Mouse (Mus musculus): Measurements from ENCODE around the gene Rdh7. TPM values are rescaled to one million over a fixed set of nuclear protein-coding genes. Genes with fewer than 3 reads are reported as not detected.
"Not testable (repeated sequence)": the region's sequence is repeated elsewhere in the genome, so short reads cannot be mapped to it uniquely, and the experiment has no call there.

The Rdh7 gene
- polyA plus RNA-seq, 1 experiment from 2014 or later: not detected

GRCm38 (mm10) chr10:127840776-127841175 lies 47.8 kb downstream of the Rdh7 start:
- no peak overlapping the region for H3K4me3 ChIP-seq
- no peak overlapping the region for H3K9ac ChIP-seq (replicated peaks)
- no peaks in the 10 kb centered on the region for H3K9me3 ChIP-seq
- H3K4me2 ChIP-seq (replicated peaks): no peak overlapping the region
- H3K36me3 ChIP-seq: no peaks in the 10 kb centered on the region
- no peak overlapping the region for H3K27ac ChIP-seq (replicated peaks)
- no peak for ATAC-seq (ENCODE audit: low FRiP score, low read depth)
- WGBS: 77% methylated on average over 2 of the region's 2 CpGs
- H3K27me3 ChIP-seq: no peaks in the 10 kb centered on the region
- no peaks in the 10 kb centered on the region for H3K4me1 ChIP-seq

- Histone ChIP-seq H3K4me1 (no peaks in the 10 kb centered on the region), H3K9ac (replicated peaks) (no peak overlapping the region), H3K9me3 (no peaks in the 10 kb centered on the region), H3K27me3 (no peaks in the 10 kb centered on the region), H3K4me2 (replicated peaks) (no peak overlapping the region), H3K36me3 (no peaks in the 10 kb centered on the region), H3K4me3 (no peak overlapping the region), H3K27ac (replicated peaks) (no peak overlapping the region)
- WGBS: 90% methylated on average over 2 of the region's 2 CpGs
- no peak for ATAC-seq (ENCODE audit: low FRiP score, low read depth)
These were observed 50.1 kb downstream of the Rdh7 start for GRCm38 (mm10) chr10:127838539-127838938.

GRCm38 (mm10) chr10:127837793-127838192 lies 50.8 kb downstream of the Rdh7 start:
- not testable (repeated sequence) for H3K4me2 ChIP-seq (replicated peaks); H3K27ac ChIP-seq (replicated peaks); H3K9ac ChIP-seq (replicated peaks); H3K36me3 ChIP-seq; H3K4me1 ChIP-seq; ATAC-seq (ENCODE audit: low FRiP score, low read depth); H3K9me3 ChIP-seq; H3K4me3 ChIP-seq; H3K27me3 ChIP-seq
- WGBS: 93% methylated on average over 5 of the region's 5 CpGs

GRCm38 (mm10) chr10:127835292-127835691 lies 53.3 kb downstream of the Rdh7 start:
- H3K9ac ChIP-seq (replicated peaks): no peak overlapping the region
- no peak overlapping the region for H3K4me3 ChIP-seq

DNA sequence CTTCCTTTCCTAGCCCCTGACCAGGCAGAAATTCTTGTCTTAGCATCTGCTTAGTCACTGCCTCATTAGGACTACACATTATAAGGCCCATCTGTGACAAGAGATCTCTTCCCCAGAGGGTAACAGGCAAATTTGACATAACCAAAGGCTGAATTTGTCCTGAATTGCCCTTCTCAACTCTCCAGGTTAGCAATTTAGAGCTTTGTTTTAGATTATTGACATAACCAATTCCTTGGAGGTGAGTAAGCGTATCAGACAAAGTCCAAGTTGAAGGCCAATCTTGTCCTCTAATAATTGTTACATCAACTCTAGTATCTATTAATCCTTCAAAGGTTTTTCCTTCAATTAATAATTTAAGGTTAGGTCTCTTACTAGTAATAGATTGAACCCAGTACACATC lies 54.4 kb downstream of the Rdh7 start:
- H3K36me3 ChIP-seq; H3K27me3 ChIP-seq; H3K27ac ChIP-seq (replicated peaks); H3K9ac ChIP-seq (replicated peaks); H3K9me3 ChIP-seq; H3K4me2 ChIP-seq (replicated peaks); ATAC-seq (ENCODE audit: low FRiP score, low read depth); H3K4me1 ChIP-seq; H3K4me3 ChIP-seq: not testable (repeated sequence)
- 92% methylated on average over 1 of the region's 1 CpGs for WGBS

More at GRCm38 (mm10) chr10:127835292-127835691, 53.3 kb downstream of the Rdh7 start:
- Histone ChIP-seq H3K4me1 (no peaks in the 10 kb centered on the region), H3K36me3 (no peaks in the 10 kb centered on the region), H3K27me3 (no peaks in the 10 kb centered on the region), H3K27ac (replicated peaks) (no peak overlapping the region), H3K4me2 (replicated peaks) (no peak overlapping the region), H3K9me3 (no peaks in the 10 kb centered on the region)
- 81% methylated on average over 5 of the region's 5 CpGs for WGBS
- no peak for ATAC-seq (ENCODE audit: low FRiP score, low read depth)

Other genes with a start within 250 kb of the Rdh7 start
- gene Stat6, start 245.8 kb downstream of the Rdh7 start, polyA plus RNA-seq (2016; fragmentation: Nextera tagmentation; extraction: Ambion mirVana): 6.1 and 9.0 TPM in 2 replicates
- gene Nemp1, start 221.9 kb downstream of the Rdh7 start, polyA plus RNA-seq (2016; fragmentation: Nextera tagmentation; extraction: Ambion mirVana): 10.0 and 10.3 TPM in 2 replicates
- 3.7 and 4.5 TPM in 2 replicates for gene Nab2, start 220.2 kb downstream of the Rdh7 start, polyA plus RNA-seq (2016; fragmentation: Nextera tagmentation; extraction: Ambion mirVana)
- gene Myo1a, start 183.6 kb downstream of the Rdh7 start, polyA plus RNA-seq (2016; fragmentation: Nextera tagmentation; extraction: Ambion mirVana): 0.47 and 0.71 TPM in 2 replicates
- not detected in 2 replicates for gene Tac2, start 164.3 kb downstream of the Rdh7 start, polyA plus RNA-seq (2016; fragmentation: Nextera tagmentation; extraction: Ambion mirVana)
- 6.1 and 6.2 TPM in 2 replicates for gene Zbtb39, start 149.3 kb downstream of the Rdh7 start, polyA plus RNA-seq (2016; fragmentation: Nextera tagmentation; extraction: Ambion mirVana)
- gene Gpr182, start 137.1 kb downstream of the Rdh7 start, polyA plus RNA-seq (2016; fragmentation: Nextera tagmentation; extraction: Ambion mirVana): 0.41 and 0.46 TPM in 2 replicates
- 0.06 TPM in 1 of 2 replicates, not detected in the other for gene Rdh1, start 129.1 kb downstream of the Rdh7 start, polyA plus RNA-seq (2016; fragmentation: Nextera tagmentation; extraction: Ambion mirVana)
- gene Rdh16f1, start 129.0 kb downstream of the Rdh7 start, polyA plus RNA-seq (2016; fragmentation: Nextera tagmentation; extraction: Ambion mirVana): 0.09 TPM in 1 of 2 replicates, not detected in the other
- gene Rdh9, start 112.4 kb downstream of the Rdh7 start, polyA plus RNA-seq (2016; fragmentation: Nextera tagmentation; extraction: Ambion mirVana): 0.16 TPM in 1 of 2 replicates, not detected in the other
- not detected in 2 replicates for gene Rdh16, start 87.7 kb downstream of the Rdh7 start, polyA plus RNA-seq (2016; fragmentation: Nextera tagmentation; extraction: Ambion mirVana)
- gene Rdh19, start 38.9 kb downstream of the Rdh7 start, polyA plus RNA-seq (2016; fragmentation: Nextera tagmentation; extraction: Ambion mirVana): not detected in 2 replicates
- not detected in 2 replicates for gene Rdh16f2, start 22.3 kb downstream of the Rdh7 start, polyA plus RNA-seq (2016; fragmentation: Nextera tagmentation; extraction: Ambion mirVana)
- gene Sdr9c7, start 9.7 kb upstream of the Rdh7 start, polyA plus RNA-seq (2016; fragmentation: Nextera tagmentation; extraction: Ambion mirVana): not detected in 2 replicates
- not detected in 2 replicates for gene Hsd17b6, start 118.8 kb upstream of the Rdh7 start, polyA plus RNA-seq (2016; fragmentation: Nextera tagmentation; extraction: Ambion mirVana)
- gene Prim1, start 126.4 kb upstream of the Rdh7 start, polyA plus RNA-seq (2016; fragmentation: Nextera tagmentation; extraction: Ambion mirVana): 72.6 and 76.9 TPM in 2 replicates
- gene Naca, start 146.8 kb upstream of the Rdh7 start, polyA plus RNA-seq (2016; fragmentation: Nextera tagmentation; extraction: Ambion mirVana): 716 and 742 TPM in 2 replicates
- gene Ptges3, start 170.1 kb upstream of the Rdh7 start, polyA plus RNA-seq (2016; fragmentation: Nextera tagmentation; extraction: Ambion mirVana): 545 and 553 TPM in 2 replicates
- 1,976 and 1,998 TPM in 2 replicates for gene Atp5b, start 194.5 kb upstream of the Rdh7 start, polyA plus RNA-seq (2016; fragmentation: Nextera tagmentation; extraction: Ambion mirVana)
- 14.1 and 16.0 TPM in 2 replicates for gene Baz2a, start 202.8 kb upstream of the Rdh7 start, polyA plus RNA-seq (2016; fragmentation: Nextera tagmentation; extraction: Ambion mirVana)